Mouse (Mus musculus) liver, postnatal 0 days (tissue): Measurements from ENCODE around the gene Nanos3.

ENCODE experiments used
- CTCF ChIP-seq: sonication (generic); IDR thresholded peaks from 2 replicates; pipeline ENCODE4 v1.5.1; 2016; ENCODE audit warnings: antibody characterized with exemption, low read depth
- EP300 ChIP-seq: IDR thresholded peaks from 2 replicates; pipeline ENCODE4 v1.6.1; 2016; ENCODE audit warnings: antibody characterized with exemption, low read depth, mild to moderate bottlenecking

DNA sequence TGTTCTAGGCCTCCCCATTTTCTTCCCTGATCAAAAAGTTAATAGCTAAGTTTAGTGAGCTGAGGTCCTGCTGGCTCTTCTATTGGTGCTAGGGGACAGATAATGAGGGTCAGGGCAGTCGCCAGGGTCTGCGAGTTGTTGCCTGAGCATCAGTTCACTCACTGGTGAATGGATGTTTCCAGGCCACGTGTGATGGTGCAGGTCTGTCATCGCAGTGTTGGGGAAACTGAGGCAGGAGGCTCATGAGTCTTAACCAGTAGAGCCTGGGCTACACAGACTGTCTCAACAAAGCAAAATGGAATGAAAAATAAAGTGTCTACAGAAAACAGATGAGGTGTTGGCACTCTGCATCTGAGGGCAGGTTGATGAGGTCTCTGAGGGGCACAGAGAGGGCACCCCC, 13.9 kb upstream of the Nanos3 start:
- no peak for TF ChIP-seq CTCF
- TF ChIP-seq EP300 = no peak
